Mouse (Mus musculus) erythroblast, embryonic 14.5 days (primary cell): ENCODE data around the gene Grik2.

Experiments used
- GATA1 ChIP-seq: IDR thresholded peaks from 2 replicates; pipeline ENCODE4 v1.6.1; 2012; ENCODE audit warnings: low read length, inconsistent platforms, mixed read lengths
- TAL1 ChIP-seq: IDR thresholded peaks from 3 replicates; pipeline ENCODE4 v1.6.1; 2012; ENCODE audit warnings: low read length, inconsistent platforms, mixed read lengths

- no peak for TF ChIP-seq GATA1
- TF ChIP-seq TAL1, result no peak
Observed at GRCm38 (mm10) chr10:49723706-49724105, 64.9 kb downstream of the Grik2 start.
